Mouse (Mus musculus) liver, adult 2 months (tissue): Measurements from ENCODE around the gene Clcn7.

Experiments
- CTCF ChIP-seq: fragments of 200-500 bp; IDR thresholded peaks from 2 replicates; pipeline ENCODE4 v1.5.1; 2011; ENCODE audit warnings: low read depth, low read length, control low read depth
- POLR2A ChIP-seq: fragments of 200-500 bp; IDR thresholded peaks from 2 replicates; pipeline ENCODE4 v1.6.1; 2011; ENCODE audit warnings: low read length, control low read depth; ENCODE audit not compliant: insufficient read depth; ENCODE audit errors: extremely low read depth

DNA sequence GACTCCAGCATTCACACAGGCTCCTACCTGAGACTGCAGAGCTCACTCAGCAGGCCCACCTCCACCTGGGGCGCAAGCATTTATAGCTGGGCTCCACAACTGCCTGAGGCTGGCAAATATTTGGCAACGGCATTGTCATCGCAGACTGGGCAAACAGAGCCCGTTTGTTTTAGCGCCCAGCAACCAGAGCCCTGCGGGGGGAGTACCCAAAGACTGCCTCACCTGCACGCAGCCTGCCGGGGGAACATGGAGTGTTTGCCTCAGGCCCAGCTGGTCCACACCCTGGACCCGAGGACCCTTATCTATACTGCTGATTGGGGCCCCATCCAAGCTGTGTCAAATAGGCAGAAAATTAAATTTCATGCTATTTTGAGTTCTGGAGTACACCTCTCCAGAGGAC is 42.2 kb downstream of the Clcn7 start, which contains the start of gene Gm38655:
- TF ChIP-seq CTCF: no peak
- no peak for TF ChIP-seq POLR2A
